In the genomic region with DNA sequence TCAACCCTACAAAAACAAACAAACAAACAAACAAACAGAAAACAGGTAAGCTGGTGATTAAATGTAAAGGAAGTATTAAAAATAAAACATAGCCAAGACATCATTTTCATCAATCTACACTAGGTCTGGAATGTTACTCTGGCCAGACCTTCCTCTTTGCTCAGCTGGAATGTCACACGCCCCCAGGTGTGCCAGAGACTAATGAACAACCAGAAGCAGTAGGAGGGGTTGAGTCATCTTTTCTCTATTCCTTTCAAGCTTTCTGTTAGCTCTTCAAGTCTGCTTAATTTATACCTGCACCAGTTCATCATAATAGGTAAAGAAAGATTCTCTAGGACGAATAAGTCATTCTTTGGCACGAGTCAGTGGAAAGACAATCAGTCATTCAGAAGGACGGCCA, we compare ENCODE assay signal across 7 mouse cellular contexts. TPM values are rescaled to one million over a fixed set of nuclear protein-coding genes. Genes with fewer than 3 reads are reported as not detected.
A peak's percentile ranks its signal among the peaks of the same experiment; 100 is the strongest.
DNase-seq lines count a peak whose midpoint lies in the region; ATAC-seq lines count a peak whose summit lies in the region.

No protein-coding gene starts in this region.

- no peak for ATAC-seq in neural tube, embryonic 11.5 days (ENCODE audit: insufficient read depth, low FRiP score, low TSS enrichment)
- ATAC-seq in limb, embryonic 13.5 days (ENCODE audit: low FRiP score, low read depth), result no peak
- ATAC-seq in stomach, embryonic 16.5 days (ENCODE audit: insufficient read depth, low FRiP score), result no peak

- H3K4me2 ChIP-seq in neural tube, embryonic 11.5 days (ENCODE audit: low read depth), result peak overlapping the region; percentile 72
- peak overlapping the region; percentile 73 for H3K4me2 ChIP-seq in limb, embryonic 13.5 days (replicated peaks)
- peak overlapping the region; percentile 74 for H3K4me2 ChIP-seq in stomach, embryonic 16.5 days (ENCODE audit: low read depth, low read length)

- no peak overlapping the region for H3K27ac ChIP-seq in neural tube, embryonic 11.5 days (ENCODE audit: low read depth, low read length)
- peak overlapping the region; percentile 86; the same call in 1 of the 2 replicates for H3K27ac ChIP-seq in forebrain, embryonic 10.5 days
- H3K27ac ChIP-seq in limb, embryonic 13.5 days, result peak overlapping the region; percentile 48; the same call in 1 of the 2 replicates
- peak overlapping the region; percentile 78 for H3K27ac ChIP-seq in stomach, embryonic 16.5 days (ENCODE audit: low read length)

- peak overlapping the region; percentile 86 for H3K9ac ChIP-seq in neural tube, embryonic 11.5 days (ENCODE audit: low read length)
- H3K9ac ChIP-seq in limb, embryonic 13.5 days, result peak overlapping the region; percentile 88
- H3K9ac ChIP-seq in stomach, embryonic 16.5 days (ENCODE audit: low read length), result peak overlapping the region; percentile 80

- no peak for DNase-seq in neural tube, embryonic 11.5 days (ENCODE audit: low spot score)
- no peak for DNase-seq in neural tube, embryonic 10.5 days (ENCODE audit: extremely low spot score, low spot score)
- DNase-seq in forebrain, embryonic 10.5 days (ENCODE audit: extremely low spot score, low spot score), result no peak
- no peak for DNase-seq in urinary bladder, postnatal 4 days (ENCODE audit: low spot score in 2 of 2)
- no peak for DNase-seq in layer of hippocampus, adult 9-11 months

- 29% methylated on average over 4 of the region's 4 CpGs for WGBS in neural tube, embryonic 11.5 days
- 36% methylated on average over 4 of the region's 4 CpGs for WGBS in forebrain, embryonic 10.5 days
- 25% methylated on average over 4 of the region's 4 CpGs for WGBS in limb, embryonic 13.5 days
- WGBS in stomach, embryonic 16.5 days, result 23% methylated on average over 4 of the region's 4 CpGs

- peaks cover 6% of the 10 kb centered on the region; the same call in 1 of the 2 replicates for H3K4me1 ChIP-seq in neural tube, embryonic 11.5 days (ENCODE audit: control insufficient read depth, insufficient read depth, low read length)
- H3K4me1 ChIP-seq in forebrain, embryonic 10.5 days, result peaks cover 18% of the 10 kb centered on the region
- peaks cover 11% of the 10 kb centered on the region for H3K4me1 ChIP-seq in limb, embryonic 13.5 days
- H3K4me1 ChIP-seq in stomach, embryonic 16.5 days (ENCODE audit: control insufficient read depth, insufficient read depth, low read length), result peaks cover 8% of the 10 kb centered on the region

- H3K27me3 ChIP-seq in neural tube, embryonic 11.5 days (ENCODE audit: control insufficient read depth, insufficient read depth, low read length), result no peaks in the 10 kb centered on the region
- H3K27me3 ChIP-seq in forebrain, embryonic 10.5 days (ENCODE audit: poor library complexity, severe bottlenecking), result no peaks in the 10 kb centered on the region
- no peaks in the 10 kb centered on the region for H3K27me3 ChIP-seq in limb, embryonic 13.5 days
- H3K27me3 ChIP-seq in stomach, embryonic 16.5 days (ENCODE audit: control insufficient read depth, insufficient read depth, low read length), result no peaks in the 10 kb centered on the region

- H3K4me3 ChIP-seq in neural tube, embryonic 11.5 days (ENCODE audit: low read depth, low read length), result peak overlapping the region; percentile 84
- peak overlapping the region; percentile 90 for H3K4me3 ChIP-seq in forebrain, embryonic 10.5 days
- H3K4me3 ChIP-seq in limb, embryonic 13.5 days, result peak overlapping the region; percentile 92
- H3K4me3 ChIP-seq in stomach, embryonic 16.5 days (replicated peaks; ENCODE audit: low read length), result peak overlapping the region; percentile 77

- no peaks in the 10 kb centered on the region for H3K9me3 ChIP-seq in neural tube, embryonic 11.5 days (ENCODE audit: control insufficient read depth, low read length)
- no peaks in the 10 kb centered on the region for H3K9me3 ChIP-seq in forebrain, embryonic 10.5 days
- no peaks in the 10 kb centered on the region for H3K9me3 ChIP-seq in limb, embryonic 13.5 days
- H3K9me3 ChIP-seq in stomach, embryonic 16.5 days (replicated peaks; ENCODE audit: control insufficient read depth, low read length), result no peaks in the 10 kb centered on the region

- peaks cover 2% of the 10 kb centered on the region; the same call in 1 of the 2 replicates for H3K36me3 ChIP-seq in neural tube, embryonic 11.5 days (ENCODE audit: control insufficient read depth, insufficient read depth, low read length)
- peaks cover 33% of the 10 kb centered on the region for H3K36me3 ChIP-seq in forebrain, embryonic 10.5 days (replicated peaks)
- peaks cover 21% of the 10 kb centered on the region for H3K36me3 ChIP-seq in limb, embryonic 13.5 days
- H3K36me3 ChIP-seq in stomach, embryonic 16.5 days (ENCODE audit: control insufficient read depth, insufficient read depth, low read length), result peaks cover 3% of the 10 kb centered on the region; the same call in 1 of the 2 replicates

RNA-seq across cellular contexts. Expression of gene Pdcd6, which starts 1.0 kb away (rescaled TPM):
- 124 and 128 TPM in 2 replicates for polyA plus RNA-seq in neural tube, embryonic 11.5 days (2014; fragmentation: Nextera tagmentation; extraction: Ambion mirVana)
- 129 and 130 TPM in 2 replicates for polyA plus RNA-seq in forebrain, embryonic 10.5 days (2016; fragmentation: Nextera tagmentation; extraction: Ambion mirVana)
- polyA plus RNA-seq in limb, embryonic 13.5 days (2015; fragmentation: Nextera tagmentation; extraction: Ambion mirVana), result 138 and 148 TPM in 2 replicates
- polyA plus RNA-seq in stomach, embryonic 16.5 days (2015; fragmentation: Nextera tagmentation; extraction: Ambion mirVana), result 153 and 164 TPM in 2 replicates

RNA-seq across cellular contexts. Expression of gene Ahrr, which starts 24.3 kb away (rescaled TPM):
- polyA plus RNA-seq in neural tube, embryonic 11.5 days (2014; fragmentation: Nextera tagmentation; extraction: Ambion mirVana), result 0.55 and 2.0 TPM in 2 replicates
- polyA plus RNA-seq in forebrain, embryonic 10.5 days (2016; fragmentation: Nextera tagmentation; extraction: Ambion mirVana), result 1.5 and 1.6 TPM in 2 replicates
- 1.1 and 1.3 TPM in 2 replicates for polyA plus RNA-seq in limb, embryonic 13.5 days (2015; fragmentation: Nextera tagmentation; extraction: Ambion mirVana)
- polyA plus RNA-seq in stomach, embryonic 16.5 days (2015; fragmentation: Nextera tagmentation; extraction: Ambion mirVana), result 0.28 and 0.72 TPM in 2 replicates

RNA-seq across cellular contexts. Expression of gene Sdha, which starts 33.7 kb away (rescaled TPM):
- polyA plus RNA-seq in neural tube, embryonic 11.5 days (2014; fragmentation: Nextera tagmentation; extraction: Ambion mirVana), result 228 and 255 TPM in 2 replicates
- 274 and 282 TPM in 2 replicates for polyA plus RNA-seq in forebrain, embryonic 10.5 days (2016; fragmentation: Nextera tagmentation; extraction: Ambion mirVana)
- 237 and 242 TPM in 2 replicates for polyA plus RNA-seq in limb, embryonic 13.5 days (2015; fragmentation: Nextera tagmentation; extraction: Ambion mirVana)
- polyA plus RNA-seq in stomach, embryonic 16.5 days (2015; fragmentation: Nextera tagmentation; extraction: Ambion mirVana), result 273 and 292 TPM in 2 replicates

RNA-seq across cellular contexts. Expression of gene Ccdc127, which starts 33.7 kb away (rescaled TPM):
- 56.1 and 57.6 TPM in 2 replicates for polyA plus RNA-seq in neural tube, embryonic 11.5 days (2014; fragmentation: Nextera tagmentation; extraction: Ambion mirVana)
- polyA plus RNA-seq in forebrain, embryonic 10.5 days (2016; fragmentation: Nextera tagmentation; extraction: Ambion mirVana), result 52.4 and 56.7 TPM in 2 replicates
- 63.7 and 71.3 TPM in 2 replicates for polyA plus RNA-seq in limb, embryonic 13.5 days (2015; fragmentation: Nextera tagmentation; extraction: Ambion mirVana)
- 53.2 and 60.8 TPM in 2 replicates for polyA plus RNA-seq in stomach, embryonic 16.5 days (2015; fragmentation: Nextera tagmentation; extraction: Ambion mirVana)

RNA-seq across cellular contexts. Expression of gene Lrrc14b, which starts 47.4 kb away (rescaled TPM):
- polyA plus RNA-seq in neural tube, embryonic 11.5 days (2014; fragmentation: Nextera tagmentation; extraction: Ambion mirVana), result not detected in 2 replicates
- polyA plus RNA-seq in forebrain, embryonic 10.5 days (2016; fragmentation: Nextera tagmentation; extraction: Ambion mirVana), result not detected in 2 replicates
- not detected in 2 replicates for polyA plus RNA-seq in limb, embryonic 13.5 days (2015; fragmentation: Nextera tagmentation; extraction: Ambion mirVana)
- not detected in 2 replicates for polyA plus RNA-seq in stomach, embryonic 16.5 days (2015; fragmentation: Nextera tagmentation; extraction: Ambion mirVana)
